Mouse (Mus musculus): ENCODE results near the gene Htra2. TPM values are rescaled to one million over a fixed set of nuclear protein-coding genes. Genes with fewer than 3 reads are reported as not detected.

Gene Htra2
- total RNA-seq, 2 experiments from 2014 or later, result 66.5 to 68.0 TPM

DNA sequence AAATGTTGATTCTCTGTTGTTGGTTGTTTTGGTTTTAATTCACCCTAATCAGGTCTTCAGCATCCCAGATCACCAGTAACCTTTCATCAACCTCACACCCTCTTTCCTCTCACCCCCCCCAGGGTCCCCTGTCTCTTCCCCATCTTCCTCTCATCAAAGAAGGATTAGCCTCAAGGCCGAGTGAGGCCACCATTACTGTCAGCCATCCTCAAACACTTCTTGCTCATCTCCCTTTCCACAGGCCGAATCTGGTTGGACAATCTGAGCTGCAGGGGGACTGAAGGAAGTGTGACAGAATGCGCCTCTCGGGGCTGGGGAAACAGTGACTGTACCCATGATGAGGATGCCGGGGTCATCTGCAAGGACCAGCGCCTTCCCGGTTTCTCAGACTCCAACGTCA, 17.9 kb downstream of the Htra2 start:
- intact Hi-C loops (cut with DNase I), result no loop called here
- DNase-seq (ENCODE audit: extremely low spot score in 1 of 2, low spot score in 2 of 2), result no peak

- DNase-seq (ENCODE audit: extremely low spot score in 1 of 2, low spot score in 2 of 2), result no peak
- intact Hi-C loops (cut with DNase I), result loop anchor here (5.0 kb wide), 1 partner anchor 37 kb away; no protein-coding TSS in a partner anchor
Observed at GRCm38 (mm10) chr6:83034463-83035055, 20.5 kb downstream of the Htra2 start.

DNA sequence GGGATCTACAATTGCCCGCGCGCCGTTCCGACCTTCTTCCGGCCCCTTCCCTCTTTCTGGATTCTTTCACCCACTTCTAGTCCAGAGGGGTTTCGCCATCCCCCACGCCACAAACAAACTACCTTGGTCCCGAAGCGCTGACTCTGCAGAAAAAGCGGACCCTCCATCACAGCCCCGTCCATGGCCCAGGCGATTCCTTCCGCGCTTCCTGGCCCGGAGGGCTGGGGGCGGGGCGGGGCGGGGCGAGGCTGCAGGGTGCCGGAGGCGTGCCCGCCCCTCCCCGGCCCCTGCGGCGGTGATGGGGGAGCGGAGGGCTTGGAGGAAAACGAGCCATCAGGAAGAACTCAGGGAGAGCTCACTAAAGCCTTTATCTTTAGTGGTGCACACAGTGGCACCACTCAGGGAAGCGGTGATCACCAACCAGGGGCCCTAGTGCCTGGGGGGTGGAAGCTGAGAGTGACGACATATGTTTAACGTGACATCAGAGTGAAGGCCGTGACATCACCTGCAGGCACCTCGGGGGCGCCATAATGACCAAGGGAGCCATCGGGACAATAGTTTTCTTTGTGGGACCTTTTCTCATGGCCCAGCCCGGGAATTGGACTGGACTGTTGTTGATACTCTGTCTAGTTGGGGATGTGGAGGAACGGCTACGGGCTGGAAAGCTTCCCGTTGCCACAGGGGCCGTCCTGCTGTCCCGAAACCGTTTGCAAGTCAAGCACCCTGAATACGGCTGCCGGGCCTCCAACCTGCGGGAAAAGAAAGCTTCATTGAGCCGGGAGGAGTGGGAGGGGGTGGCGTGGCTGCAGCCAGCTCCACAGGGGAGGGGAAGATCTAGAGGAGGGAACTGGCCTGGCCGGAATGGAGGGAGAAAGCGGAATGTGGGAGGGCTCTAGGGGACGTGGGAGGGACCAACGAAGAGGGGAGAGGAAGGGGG, 21.6 kb downstream of the Htra2 start, which contains the start of the genes Dok1 and Loxl3:
Gene Dok1 (minus strand): TSS at position 223 of the 937 bp plus-strand sequence.
Gene Loxl3 (plus strand): TSS at position 925 of the 937 bp plus-strand sequence.
- intact Hi-C loops (cut with DNase I), result loop anchor here (5.0 kb wide), 1 partner anchor 36 kb away; no protein-coding TSS in a partner anchor
- peak in 1 of 2 experiments; percentile 86 for DNase-seq (ENCODE audit: extremely low spot score in 1 of 2, low spot score in 2 of 2)

- intact Hi-C loops (cut with DNase I), result loop anchor here (5.0 kb wide), 1 partner anchor 35 kb away; no protein-coding TSS in a partner anchor
Observed at GRCm38 (mm10) chr6:83032769-83033191, 22.3 kb downstream of the Htra2 start.

GRCm38 (mm10) chr6:83031921-83032590, 23.0 kb downstream of the Htra2 start:
- intact Hi-C loops (cut with DNase I), result loop anchor here (5.0 kb wide), 1 partner anchor 35 kb away; no protein-coding TSS in a partner anchor
- DNase-seq (ENCODE audit: extremely low spot score in 1 of 2, low spot score in 2 of 2), result no peak

More at GRCm38 (mm10) chr6:83032769-83033191, 22.3 kb downstream of the Htra2 start:
- DNase-seq (ENCODE audit: extremely low spot score in 1 of 2, low spot score in 2 of 2), result no peak

GRCm38 (mm10) chr6:83031111-83031510, 24.0 kb downstream of the Htra2 start:
- intact Hi-C loops (cut with DNase I), result loop anchor here (5.0 kb wide), 1 partner anchor 34 kb away; no protein-coding TSS in a partner anchor
- DNase-seq (ENCODE audit: extremely low spot score in 1 of 2, low spot score in 2 of 2), result no peak

DNA sequence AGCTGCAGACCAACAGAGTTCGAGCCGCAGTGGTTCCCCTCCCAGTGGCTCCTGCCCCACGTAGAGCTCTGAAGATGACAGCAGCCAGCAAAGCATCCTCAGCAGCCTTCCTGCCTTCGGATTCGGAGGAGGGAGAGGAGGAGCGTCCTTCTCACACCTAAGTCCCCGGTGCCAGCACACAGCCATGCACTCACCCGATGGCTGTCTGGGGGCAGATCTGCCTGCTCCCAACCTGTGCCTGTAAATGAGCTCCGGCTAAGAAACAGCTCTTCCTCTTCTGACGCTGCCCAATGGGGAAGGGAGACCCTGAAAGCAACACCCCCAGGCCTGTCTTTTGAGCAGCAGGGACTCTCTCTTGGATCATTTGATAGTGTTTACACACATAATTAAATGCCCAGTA, 25.3 kb downstream of the Htra2 start:
- no peak for DNase-seq (ENCODE audit: extremely low spot score in 1 of 2, low spot score in 2 of 2)
- intact Hi-C loops (cut with DNase I), result loop anchor here (5.0 kb wide), 1 partner anchor 32 kb away; no protein-coding TSS in a partner anchor

GRCm38 (mm10) chr6:83027706-83028105, 27.4 kb downstream of the Htra2 start:
- intact Hi-C loops (cut with DNase I), result no loop called here
- DNase-seq (ENCODE audit: extremely low spot score in 1 of 2, low spot score in 2 of 2), result no peak

GRCm38 (mm10) chr6:83027293-83027692, 27.8 kb downstream of the Htra2 start:
- intact Hi-C loops (cut with DNase I), result no loop called here
- no peak for DNase-seq (ENCODE audit: extremely low spot score in 1 of 2, low spot score in 2 of 2)

DNA sequence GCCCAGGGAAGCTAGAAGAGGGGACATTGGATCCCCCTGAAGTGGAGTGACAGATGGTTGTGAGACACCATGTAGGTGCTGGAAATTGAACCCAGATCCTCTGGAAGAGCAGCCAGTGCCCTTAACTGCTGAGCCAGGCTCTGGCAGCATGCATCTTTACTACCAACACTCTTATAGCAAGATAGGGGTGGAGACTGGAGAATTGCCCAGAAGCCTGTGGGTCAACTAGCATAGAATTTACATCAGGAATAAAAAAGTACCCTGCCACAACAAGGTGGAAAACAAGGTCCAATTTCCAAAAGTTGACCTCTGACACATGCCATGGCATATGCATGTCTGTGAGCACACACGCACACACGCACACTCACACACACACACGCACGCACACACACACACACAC, 29.9 kb downstream of the Htra2 start:
- intact Hi-C loops (cut with DNase I), result no loop called here
- DNase-seq (ENCODE audit: extremely low spot score in 1 of 2, low spot score in 2 of 2), result no peak

DNA sequence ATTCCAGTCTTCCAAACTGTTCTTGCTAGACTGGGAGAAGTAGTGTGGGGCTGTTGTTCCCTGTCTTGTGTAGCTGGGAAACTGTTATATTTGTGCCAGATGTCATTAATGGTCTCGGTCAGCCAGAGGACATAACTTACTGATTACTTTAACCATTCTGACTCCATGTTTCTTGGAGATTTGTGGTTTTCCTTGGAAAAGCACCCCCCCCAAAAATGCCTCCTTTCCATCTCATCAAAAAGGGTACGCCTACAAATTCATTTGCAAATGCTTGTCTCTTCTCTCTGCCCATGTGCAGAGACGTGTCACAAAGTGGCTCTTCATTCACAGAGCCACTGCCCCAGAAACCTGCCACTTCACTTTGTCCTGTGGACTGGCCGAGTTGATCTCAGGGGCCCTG, 30.7 kb downstream of the Htra2 start:
- intact Hi-C loops (cut with DNase I), result no loop called here
- DNase-seq (ENCODE audit: extremely low spot score in 1 of 2, low spot score in 2 of 2), result no peak

GRCm38 (mm10) chr6:83023786-83024185, 31.3 kb downstream of the Htra2 start:
- intact Hi-C loops (cut with DNase I), result no loop called here
- no peak for DNase-seq (ENCODE audit: extremely low spot score in 1 of 2, low spot score in 2 of 2)

- intact Hi-C loops (cut with DNase I), result no loop called here
- DNase-seq (ENCODE audit: extremely low spot score in 1 of 2, low spot score in 2 of 2), result no peak
Observed at GRCm38 (mm10) chr6:83023008-83023407, 32.1 kb downstream of the Htra2 start.

- no peak for DNase-seq (ENCODE audit: extremely low spot score in 1 of 2, low spot score in 2 of 2)
- intact Hi-C loops (cut with DNase I), result no loop called here
Observed at GRCm38 (mm10) chr6:83020836-83021593, 34.1 kb downstream of the Htra2 start.

DNA sequence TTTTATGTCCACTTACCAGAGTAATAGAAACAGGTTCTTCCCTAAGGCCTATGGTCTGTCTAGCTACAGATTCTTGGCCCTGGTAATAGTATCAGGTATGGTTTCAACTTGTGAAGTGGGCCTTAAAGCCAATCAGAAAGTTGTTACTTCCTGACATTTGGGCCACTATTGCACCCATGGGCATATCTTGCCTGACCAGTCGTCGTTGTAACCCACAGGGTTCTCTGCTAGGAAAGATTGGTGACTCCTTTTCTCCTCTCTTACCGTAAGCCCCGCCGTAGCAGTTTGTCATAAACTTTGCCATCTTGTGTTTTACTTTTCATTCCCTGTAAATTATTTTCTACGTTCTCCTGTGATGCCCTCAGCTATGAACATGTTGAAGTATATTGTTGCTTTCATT, 35.0 kb downstream of the Htra2 start:
- intact Hi-C loops (cut with DNase I), result no loop called here

DNA sequence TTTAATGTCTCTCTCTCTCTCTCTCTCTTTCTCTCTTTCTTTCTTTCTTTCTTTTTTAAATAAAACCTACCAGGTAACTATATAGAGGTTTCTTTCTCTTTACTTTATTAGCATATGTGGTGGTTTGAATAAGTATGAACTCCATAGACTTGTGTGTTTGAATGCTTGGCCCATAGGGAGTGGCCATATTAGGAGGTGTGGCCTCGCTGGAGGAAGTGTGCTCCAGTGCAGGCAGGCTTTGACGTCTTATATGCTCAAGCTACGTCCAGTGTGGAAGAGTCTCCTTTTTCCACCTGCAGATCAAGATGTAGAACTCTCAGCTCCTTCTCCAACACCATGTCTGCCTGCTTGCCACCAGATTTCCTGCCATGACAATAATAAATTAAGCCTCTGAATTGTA, 36.0 kb downstream of the Htra2 start:
- intact Hi-C loops (cut with DNase I), result no loop called here
- DNase-seq (ENCODE audit: extremely low spot score in 1 of 2, low spot score in 2 of 2), result no peak

More for the DNA sequence above, 35.0 kb downstream of the Htra2 start:
- no peak for DNase-seq (ENCODE audit: extremely low spot score in 1 of 2, low spot score in 2 of 2)

- DNase-seq (ENCODE audit: extremely low spot score in 1 of 2, low spot score in 2 of 2), result peak in 1 of 2 experiments; percentile 31
- intact Hi-C loops (cut with DNase I), result no loop called here
Observed at GRCm38 (mm10) chr6:83017190-83017589, 37.9 kb downstream of the Htra2 start.

- intact Hi-C loops (cut with DNase I), result no loop called here
- DNase-seq (ENCODE audit: extremely low spot score in 1 of 2, low spot score in 2 of 2), result no peak
Observed at GRCm38 (mm10) chr6:83015749-83016148, 39.3 kb downstream of the Htra2 start.

Measured in left cerebral cortex, postnatal 10 days (tissue).